Comparison of ENCODE assay signal across 26 mouse cellular contexts in genomic region chr15:98887526-98887925, GRCm38 (mm10).
"Had no signal": no experiment of that assay in that cellular context is flagged by ENCODE, and none has a peak within 500 bp of the region (broad histone marks: within the 10 kb centered on the region; RNA-seq: fewer than 3 reads in every experiment).

No protein-coding gene starts in this region.

- H3K9ac ChIP-seq: heart, embryonic 12.5 days; hindbrain, embryonic 12.5 days; hindbrain, embryonic 14.5 days; intestine, embryonic 15.5 days; limb, embryonic 12.5 days; liver, embryonic 13.5 days; liver, embryonic 15.5 days had no signal

- H3K9me3 ChIP-seq: heart, embryonic 10.5 days; heart, embryonic 12.5 days; hindbrain, embryonic 10.5 days; hindbrain, embryonic 12.5 days; intestine, embryonic 15.5 days; limb, embryonic 12.5 days; liver, embryonic 13.5 days; liver, embryonic 15.5 days had no signal

- H3K4me1 ChIP-seq: heart, embryonic 12.5 days; hindbrain, embryonic 12.5 days; limb, embryonic 12.5 days had no signal

- ATAC-seq: hindbrain, embryonic 16.5 days; inflammation-experienced regulatory T-cells, adult 6 months; intestine, embryonic 15.5 days; intestine, postnatal 0 days had no signal

- H3K27ac ChIP-seq: heart, embryonic 10.5 days; hindbrain, embryonic 10.5 days; hindbrain, embryonic 12.5 days; hindbrain, embryonic 14.5 days; intestine, embryonic 15.5 days; layer of hippocampus, adult 2 months; limb, embryonic 12.5 days; liver, embryonic 13.5 days; liver, embryonic 15.5 days had no signal

- DNase-seq: gastrocnemius, postnatal 14 days; heart, adult 18-20 months; heart, postnatal 10 days; heart, postnatal 4 days; kidney, adult 18-20 months; kidney, adult 8-10 months; kidney, postnatal 10 days; kidney, postnatal 25 days; kidney, postnatal 4 days; layer of hippocampus, postnatal 36 days; left cerebral cortex, postnatal 4 days; liver; liver, embryonic 13.5 days had no signal

- H3K4me2 ChIP-seq: heart, embryonic 12.5 days; hindbrain, embryonic 12.5 days; hindbrain, embryonic 14.5 days; intestine, embryonic 15.5 days; limb, embryonic 12.5 days; liver, embryonic 11.5 days; liver, embryonic 13.5 days; liver, embryonic 15.5 days had no signal

- H3K36me3 ChIP-seq: heart, embryonic 10.5 days; heart, embryonic 12.5 days; hindbrain, embryonic 10.5 days; hindbrain, embryonic 12.5 days; intestine, embryonic 15.5 days; limb, embryonic 12.5 days; liver, embryonic 13.5 days; liver, embryonic 15.5 days had no signal

- H3K4me3 ChIP-seq: heart, embryonic 10.5 days; heart, embryonic 12.5 days; hindbrain, embryonic 10.5 days; hindbrain, embryonic 12.5 days; intestine, embryonic 15.5 days; layer of hippocampus, adult 2 months; limb, embryonic 12.5 days; liver, embryonic 13.5 days; liver, embryonic 15.5 days had no signal
